12 mouse cellular contexts compared by ENCODE assay signal in the genomic region with DNA sequence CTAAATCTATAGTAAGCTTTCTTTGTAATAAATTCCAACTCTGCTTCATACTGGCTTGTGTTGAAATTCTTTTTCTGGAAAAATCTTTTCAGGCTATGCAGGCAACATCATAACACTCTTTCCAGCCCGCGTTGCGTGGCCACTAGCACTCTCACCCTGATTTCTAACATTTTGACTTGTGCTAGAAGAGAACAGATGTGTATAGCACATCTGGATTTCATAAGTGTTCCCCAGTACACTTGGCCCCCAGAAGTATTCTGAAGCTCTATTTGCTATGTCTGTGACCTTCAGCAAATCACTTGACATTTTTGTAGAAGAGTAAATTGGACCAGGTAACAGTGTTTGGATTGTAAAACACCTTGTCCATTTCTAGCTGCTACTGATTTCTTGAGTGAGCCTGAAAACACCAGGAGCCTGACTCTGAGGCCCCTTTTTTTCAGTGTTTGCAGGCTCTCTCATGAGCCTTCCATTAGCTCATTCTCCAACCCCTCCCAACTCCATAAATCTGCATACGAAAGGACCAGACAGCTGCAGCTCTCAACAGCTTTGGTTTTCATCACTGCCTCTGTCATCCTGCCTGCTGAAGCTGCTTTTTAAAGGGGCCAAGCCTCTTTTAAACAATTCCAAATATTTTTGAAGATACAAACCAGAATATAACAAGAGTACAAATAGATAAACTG.
DNase-seq lines count a peak whose midpoint lies in the region; ATAC-seq and TF ChIP-seq lines count a peak whose summit lies in the region.
"Had no signal": no experiment of that assay in that cellular context is flagged by ENCODE, and none has a peak within 500 bp of the region (broad histone marks: within the 10 kb centered on the region; RNA-seq: fewer than 3 reads in every experiment).

No protein-coding gene starts in this region.

- no peaks in the 10 kb centered on the region for H3K4me1 ChIP-seq in kidney, postnatal 0 days (replicated peaks; ENCODE audit: insufficient read depth, low read length)
- H3K4me1 ChIP-seq in forebrain, embryonic 14.5 days (ENCODE audit: control insufficient read depth, insufficient read depth, low read length), result peaks cover 9% of the 10 kb centered on the region; the same call in 1 of the 2 replicates
- peaks cover 9% of the 10 kb centered on the region; the same call in 1 of the 2 replicates for H3K4me1 ChIP-seq in limb, embryonic 13.5 days
- H3K4me1 ChIP-seq in liver, embryonic 11.5 days (replicated peaks; ENCODE audit: control insufficient read depth, insufficient read depth, low read length), result no peaks in the 10 kb centered on the region
- H3K4me1 ChIP-seq: embryonic facial prominence, embryonic 15.5 days; heart, embryonic 13.5 days; liver, embryonic 13.5 days had no signal

- no peak for TF ChIP-seq CTCF in kidney, postnatal 0 days (IDR thresholded peaks at IDR 0.05; ENCODE audit: low read depth)

- no peaks in the 10 kb centered on the region for H3K9me3 ChIP-seq in kidney, postnatal 0 days (replicated peaks; ENCODE audit: low read length)
- no peaks in the 10 kb centered on the region for H3K9me3 ChIP-seq in forebrain, embryonic 14.5 days (replicated peaks; ENCODE audit: control insufficient read depth, low read length)
- H3K9me3 ChIP-seq in limb, embryonic 13.5 days, result no peaks in the 10 kb centered on the region
- H3K9me3 ChIP-seq in liver, embryonic 11.5 days (ENCODE audit: control insufficient read depth, low read length), result no peaks in the 10 kb centered on the region; the same call in 1 of the 2 replicates
- H3K9me3 ChIP-seq: embryonic facial prominence, embryonic 15.5 days; heart, embryonic 13.5 days; liver, embryonic 13.5 days had no signal

- H3K9ac ChIP-seq in kidney, postnatal 0 days (ENCODE audit: low read depth, low read length), result no peak overlapping the region
- no peak overlapping the region for H3K9ac ChIP-seq in forebrain, embryonic 14.5 days (ENCODE audit: low read length)
- no peak overlapping the region for H3K9ac ChIP-seq in limb, embryonic 13.5 days
- no peak overlapping the region for H3K9ac ChIP-seq in liver, embryonic 11.5 days (ENCODE audit: low read depth, low read length)
- H3K9ac ChIP-seq: embryonic facial prominence, embryonic 15.5 days; heart, embryonic 13.5 days; liver, embryonic 13.5 days had no signal

- 55% methylated on average over 4 of the region's 4 CpGs for WGBS in kidney, postnatal 0 days
- 66% methylated on average over 4 of the region's 4 CpGs for WGBS in forebrain, embryonic 14.5 days
- 19% methylated on average over 4 of the region's 4 CpGs for WGBS in limb, embryonic 13.5 days
- WGBS in liver, embryonic 11.5 days, result 76% methylated on average over 4 of the region's 4 CpGs

- peak; percentile 20 for DNase-seq in kidney, postnatal 0 days (ENCODE audit: low spot score)
- DNase-seq in kidney, postnatal 10 days, result no peak
- DNase-seq in forebrain, embryonic 14.5 days (ENCODE audit: low spot score), result peak; percentile 89
- peak; percentile 1 for DNase-seq in retina, postnatal 7 days (ENCODE audit: low read depth, low spot score)
- DNase-seq in thymus, postnatal 4 days, result no peak
- DNase-seq in adrenal gland, adult 2 months, result no peak
- DNase-seq in liver, embryonic 11.5 days (ENCODE audit: low spot score), result no peak
- DNase-seq: liver, embryonic 13.5 days had no signal

- no peaks in the 10 kb centered on the region for H3K27me3 ChIP-seq in kidney, postnatal 0 days (ENCODE audit: insufficient read depth, low read length)
- H3K27me3 ChIP-seq in forebrain, embryonic 14.5 days (replicated peaks; ENCODE audit: control insufficient read depth, insufficient read depth, low read length), result no peaks in the 10 kb centered on the region
- no peaks in the 10 kb centered on the region for H3K27me3 ChIP-seq in limb, embryonic 13.5 days
- H3K27me3 ChIP-seq in liver, embryonic 11.5 days (replicated peaks; ENCODE audit: control insufficient read depth, insufficient read depth, low read length), result no peaks in the 10 kb centered on the region
- H3K27me3 ChIP-seq: CH12.LX; embryonic facial prominence, embryonic 15.5 days; heart, embryonic 13.5 days; liver, embryonic 13.5 days had no signal

- no peaks in the 10 kb centered on the region for H3K36me3 ChIP-seq in kidney, postnatal 0 days (ENCODE audit: insufficient read depth, low read length)
- no peaks in the 10 kb centered on the region for H3K36me3 ChIP-seq in forebrain, embryonic 14.5 days (ENCODE audit: control insufficient read depth, insufficient read depth, low read length)
- no peaks in the 10 kb centered on the region for H3K36me3 ChIP-seq in limb, embryonic 13.5 days
- no peaks in the 10 kb centered on the region for H3K36me3 ChIP-seq in liver, embryonic 11.5 days (ENCODE audit: control insufficient read depth, insufficient read depth, low read length)
- H3K36me3 ChIP-seq: embryonic facial prominence, embryonic 15.5 days; heart, embryonic 13.5 days; liver, embryonic 13.5 days had no signal

- no peak overlapping the region for H3K27ac ChIP-seq in kidney, postnatal 0 days
- H3K27ac ChIP-seq in forebrain, embryonic 14.5 days (ENCODE audit: low read depth, low read length), result no peak overlapping the region
- 0 out of 2 replicates have a peak overlapping the region, but pooled peaks have one; percentile 3 for H3K27ac ChIP-seq in limb, embryonic 13.5 days
- H3K27ac ChIP-seq in liver, embryonic 11.5 days (ENCODE audit: low read depth, low read length), result no peak overlapping the region
- H3K27ac ChIP-seq: embryonic facial prominence, embryonic 15.5 days; heart, embryonic 13.5 days; liver, embryonic 13.5 days had no signal

- ATAC-seq in kidney, postnatal 0 days (replicated peaks; ENCODE audit: low FRiP score, low read depth), result no peak
- ATAC-seq in forebrain, embryonic 14.5 days, result peak; percentile 95
- peak; percentile 66; the same call in 1 of the 2 replicates for ATAC-seq in limb, embryonic 13.5 days (ENCODE audit: low FRiP score, low read depth)
- no peak for ATAC-seq in liver, embryonic 11.5 days (replicated peaks; ENCODE audit: low FRiP score)

- H3K4me3 ChIP-seq in kidney, postnatal 0 days (replicated peaks; ENCODE audit: low read depth, low read length), result no peak overlapping the region
- H3K4me3 ChIP-seq in forebrain, embryonic 14.5 days (ENCODE audit: low read depth, low read length), result no peak overlapping the region
- no peak overlapping the region for H3K4me3 ChIP-seq in limb, embryonic 13.5 days
- no peak overlapping the region for H3K4me3 ChIP-seq in liver, embryonic 11.5 days (ENCODE audit: low read depth, low read length)
- H3K4me3 ChIP-seq: embryonic facial prominence, embryonic 15.5 days; heart, embryonic 13.5 days; liver, embryonic 13.5 days had no signal

- no peak overlapping the region for H3K4me2 ChIP-seq in kidney, postnatal 0 days (ENCODE audit: low read length)
- no peak overlapping the region for H3K4me2 ChIP-seq in forebrain, embryonic 14.5 days (ENCODE audit: low read length)
- H3K4me2 ChIP-seq in limb, embryonic 13.5 days (replicated peaks), result no peak overlapping the region
- no peak overlapping the region for H3K4me2 ChIP-seq in liver, embryonic 11.5 days
- H3K4me2 ChIP-seq: embryonic facial prominence, embryonic 15.5 days; heart, embryonic 13.5 days; liver, embryonic 13.5 days had no signal

Comparison
In these comparisons a context has a peak if more than half of its experiments do, and no peak if none do; other contexts are left out.
1. DNase-seq: peak in kidney, postnatal 0 days (single experiment), forebrain, embryonic 14.5 days (single experiment) and retina, postnatal 7 days (single experiment); none in kidney, postnatal 10 days (single experiment), thymus, postnatal 4 days (single experiment), adrenal gland, adult 2 months (single experiment) and liver, embryonic 11.5 days (single experiment).
2. ATAC-seq: peak in forebrain, embryonic 14.5 days (single experiment) and limb, embryonic 13.5 days (single experiment); none in kidney, postnatal 0 days (single experiment) and liver, embryonic 11.5 days (single experiment).